Mouse (Mus musculus) ES-E14 (cell line): ENCODE results near the gene Dpm2. TPM values are rescaled to one million over a fixed set of nuclear protein-coding genes. Genes with fewer than 3 reads are reported as not detected.

ENCODE experiments used
- DNase-seq: peaks from one replicate; pipeline ENCODE4 v3.0.0-alpha.2; 2013; ENCODE audit warnings: low read depth, low spot score
- H3K27ac ChIP-seq: 2 replicates; pipeline ENCODE4 v1.5.1; 2012; ENCODE audit warnings: low read depth, mild to moderate bottlenecking, low read length, moderate library complexity, mixed read lengths; ENCODE audit not compliant: poor library complexity, insufficient read depth, severe bottlenecking
- H3K36me3 ChIP-seq: 2 replicates; pipeline ENCODE4 v1.6.1; 2012; ENCODE audit warnings: mild to moderate bottlenecking, low read length, moderate library complexity, mixed read lengths; ENCODE audit not compliant: control insufficient read depth, poor library complexity, insufficient read depth, severe bottlenecking
- H3K4me1 ChIP-seq, 2 experiments: fragments of 150-350 bp in 1 of 2; sonication (generic) in 1 of 2; 2 replicates each; pipeline ENCODE4 v1.6.1; 2012; ENCODE audit warnings: low read length in 2 of 2, mild to moderate bottlenecking in 1 of 2, mixed read lengths in 1 of 2; ENCODE audit not compliant: control insufficient read depth in 2 of 2, insufficient read depth in 2 of 2, poor library complexity in 1 of 2
- H3K4me3 ChIP-seq, 2 experiments: fragments of 150-350 bp in 1 of 2; sonication (generic) in 1 of 2; 2 replicates each; pipeline ENCODE4 v1.5.1; 2012; ENCODE audit warnings: low read length in 2 of 2, low read depth in 1 of 2, mild to moderate bottlenecking in 1 of 2, mixed read lengths in 1 of 2; ENCODE audit not compliant: insufficient read depth in 1 of 2, poor library complexity in 1 of 2, severe bottlenecking in 1 of 2
- H3K9ac ChIP-seq: 2 replicates; pipeline ENCODE4 v1.6.1; 2012; ENCODE audit warnings: low read depth, mild to moderate bottlenecking, low read length, mixed read lengths; ENCODE audit not compliant: poor library complexity, insufficient read depth, severe bottlenecking
- H3K9me3 ChIP-seq: fragments of 150-350 bp; sonication (generic); 2 replicates; pipeline ENCODE4 v1.6.1; 2012; ENCODE audit warnings: low read depth, mild to moderate bottlenecking, low read length; ENCODE audit not compliant: control insufficient read depth, insufficient read depth
- CHD2 ChIP-seq: IDR thresholded peaks from 2 replicates; pipeline ENCODE4 v1.6.1; 2014; ENCODE audit warnings: mild to moderate bottlenecking, low read depth, low read length, inconsistent platforms
- HCFC1 ChIP-seq: IDR thresholded peaks from 2 replicates; pipeline ENCODE4 v1.6.1; 2012; ENCODE audit warnings: low read length, inconsistent platforms, borderline replicate concordance; ENCODE audit not compliant: insufficient read depth
- MAFK ChIP-seq: IDR thresholded peaks from 2 replicates; pipeline ENCODE4 v1.6.1; 2014; ENCODE audit warnings: mild to moderate bottlenecking, low read depth, low read length, inconsistent platforms; ENCODE audit not compliant: insufficient read depth
- ZC3H11A ChIP-seq: IDR thresholded peaks from 2 replicates; pipeline ENCODE4 v1.6.1; 2012; ENCODE audit warnings: low read depth, mild to moderate bottlenecking, inconsistent platforms, low read length, borderline replicate concordance
- ZNF384 ChIP-seq: IDR thresholded peaks from 2 replicates; pipeline ENCODE4 v1.6.1; 2012; ENCODE audit warnings: low read depth, low read length, inconsistent platforms
- in situ Hi-C, 2 experiments: fragments of 600-800 bp; cut with MboI; formaldehyde crosslinking; loops; one replicate each; pipeline ENCODE4 v1.15.1; 2025; ENCODE audit warnings: low sequenced_read_pairs in 2 of 2, inconsistent platforms in 1 of 2; ENCODE audit not compliant: unreplicated experiment in 2 of 2
- total RNA-seq: library from RNA; depleted of rRNA; stranded (reverse); fragments of 300-350 nt; gene quantifications from 2 replicates; pipeline ENCODE4 v1.2.3, GENCODE M21; 2012

Gene Dpm2
- total RNA-seq, 1 experiment = 44.1 TPM

DNA sequence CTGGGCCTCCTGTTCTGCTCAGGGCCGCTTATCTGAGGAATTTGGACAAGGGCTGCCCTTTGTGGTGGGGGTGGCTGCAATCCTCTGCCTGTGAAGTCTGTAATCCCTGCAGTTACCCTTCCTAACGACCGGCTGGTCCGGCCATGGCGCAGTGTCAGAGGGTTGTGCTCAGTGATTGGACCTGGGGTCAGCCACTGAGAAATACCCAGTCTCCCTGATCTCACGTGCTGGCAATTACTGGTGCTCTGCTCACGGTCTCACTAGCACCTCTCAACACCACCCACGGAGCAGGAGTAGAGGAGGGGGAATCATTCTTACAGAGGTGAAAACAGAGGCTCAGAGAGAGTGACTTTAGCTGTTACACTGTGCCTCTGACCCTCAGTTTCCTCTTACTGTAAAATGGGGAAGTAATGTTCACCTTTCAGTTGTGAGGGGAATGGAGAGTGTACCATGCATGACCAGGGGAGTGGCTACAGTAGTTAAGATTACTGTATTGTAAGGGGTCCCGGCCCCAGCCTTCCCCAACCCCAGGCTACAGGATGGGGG is 33.2 kb upstream of the Dpm2 start:
- peak overlapping the region; percentile 92 to 97 for H3K4me3 ChIP-seq
- H3K9me3 ChIP-seq = no peaks in the 10 kb centered on the region
- peaks cover 2% of the 10 kb centered on the region; the same call in 1 of the 2 replicates for H3K36me3 ChIP-seq
- peak overlapping the region; percentile 42; the same call in 1 of the 2 replicates for H3K9ac ChIP-seq
- in situ Hi-C loops = no loop called here
- no peak for TF ChIP-seq CHD2
- no peak for TF ChIP-seq ZC3H11A
- TF ChIP-seq HCFC1 = no peak
- no peak for TF ChIP-seq MAFK
- no peak for TF ChIP-seq ZNF384
- DNase-seq = no peak
- H3K4me1 ChIP-seq = peaks cover 5 to 28% of the 10 kb centered on the region in 2 experiments; a peak in 2 of 4 replicates
- no peak overlapping the region for H3K27ac ChIP-seq

DNA sequence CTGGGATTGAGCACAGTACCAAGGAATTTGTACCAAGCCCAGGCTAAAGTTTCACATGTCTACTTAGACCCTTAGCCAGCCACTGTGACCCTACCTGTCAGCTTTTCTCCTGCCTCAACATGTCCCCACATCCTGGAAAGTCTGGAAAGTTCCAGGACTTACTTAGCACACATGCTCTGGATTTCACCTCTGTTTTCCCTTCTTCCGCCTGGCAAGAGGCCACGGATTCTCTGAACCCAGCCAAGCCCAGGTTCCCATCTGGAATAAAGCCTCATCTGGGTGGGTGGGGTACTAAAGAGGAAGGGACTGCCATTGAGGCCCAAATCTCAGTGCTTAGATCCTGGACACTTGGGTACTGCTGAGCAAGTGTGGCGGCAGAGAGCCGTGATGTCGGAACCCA is 32.7 kb upstream of the Dpm2 start:
- Histone ChIP-seq H3K36me3 (peaks cover 2% of the 10 kb centered on the region; the same call in 1 of the 2 replicates), H3K4me3 (0 out of 4 replicates have a peak overlapping the region, but pooled peaks have one; percentile 92 to 97), H3K4me1 (peaks cover 5 to 28% of the 10 kb centered on the region in 2 experiments; a peak in 2 of 4 replicates), H3K27ac (no peak overlapping the region), H3K9me3 (no peaks in the 10 kb centered on the region), H3K9ac (no peak overlapping the region)
- in situ Hi-C loops = no loop called here
- TF ChIP-seq HCFC1 = no peak
- no peak for TF ChIP-seq MAFK
- no peak for TF ChIP-seq CHD2
- no peak for DNase-seq

DNA sequence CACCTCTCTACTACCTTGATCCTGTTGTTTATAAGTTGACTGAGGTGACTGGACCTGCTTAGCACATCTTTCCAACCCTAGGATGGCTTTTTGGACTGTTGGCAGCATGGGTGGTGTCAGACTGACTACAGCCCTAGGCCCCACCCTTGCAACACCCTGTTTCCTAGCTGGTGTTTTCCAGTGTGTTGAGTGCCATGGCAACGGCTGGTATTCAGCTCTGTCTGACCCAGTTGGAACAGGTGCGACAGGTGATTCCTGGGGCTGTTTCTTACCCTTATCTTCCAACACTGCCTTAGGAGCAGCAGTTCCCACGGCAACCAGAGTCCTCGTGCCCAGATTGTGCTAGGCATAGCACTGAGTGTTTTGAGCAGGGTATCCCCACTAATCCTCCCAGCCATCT is 32.2 kb upstream of the Dpm2 start:
- Histone ChIP-seq H3K27ac (no peak overlapping the region), H3K36me3 (peaks cover 2% of the 10 kb centered on the region; the same call in 1 of the 2 replicates), H3K4me3 (no peak overlapping the region), H3K4me1 (peaks cover 5 to 28% of the 10 kb centered on the region in 2 experiments; a peak in 2 of 4 replicates), H3K9me3 (no peaks in the 10 kb centered on the region), H3K9ac (no peak overlapping the region)
- TF ChIP-seq HCFC1 = no peak
- no peak for TF ChIP-seq ZC3H11A
- TF ChIP-seq MAFK = no peak
- TF ChIP-seq ZNF384 = no peak
- TF ChIP-seq CHD2 = no peak
- in situ Hi-C loops = no loop called here
- no peak for DNase-seq

DNA sequence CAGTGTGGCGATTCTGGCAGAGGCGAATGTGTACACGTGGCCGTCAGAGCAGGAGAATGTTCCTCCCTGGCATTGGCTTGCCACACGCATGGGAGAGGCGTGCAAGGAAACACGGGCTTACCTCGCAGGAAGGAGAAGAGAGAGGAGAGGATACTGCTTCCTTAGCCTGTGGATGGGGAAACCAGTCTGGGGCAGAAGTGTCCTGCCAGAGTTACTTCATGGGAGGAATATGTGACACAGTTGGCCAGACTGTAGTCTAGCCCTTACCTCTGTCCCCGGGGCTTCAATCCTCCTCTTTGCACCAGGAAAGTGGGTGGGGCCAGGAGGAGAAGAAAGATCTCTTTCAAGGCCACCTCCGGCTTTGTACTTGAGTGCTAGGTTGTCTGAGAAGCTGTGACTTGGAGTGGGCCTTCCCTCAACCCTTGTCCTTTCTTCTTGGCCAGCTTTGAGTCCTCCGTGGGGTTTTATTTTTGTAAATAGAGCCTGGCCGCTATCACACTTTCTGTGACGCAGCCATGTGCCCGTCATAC is 31.1 kb upstream of the Dpm2 start:
- no peak overlapping the region for H3K9ac ChIP-seq
- peaks cover 2% of the 10 kb centered on the region; the same call in 1 of the 2 replicates for H3K36me3 ChIP-seq
- H3K4me1 ChIP-seq = peaks cover 5 to 28% of the 10 kb centered on the region in 2 experiments; a peak in 2 of 4 replicates
- in situ Hi-C loops = no loop called here
- no peak for DNase-seq
- no peak overlapping the region for H3K27ac ChIP-seq
- H3K9me3 ChIP-seq = no peaks in the 10 kb centered on the region
- TF ChIP-seq MAFK (no peak), ZNF384 (no peak), ZC3H11A (no peak), CHD2 (no peak), HCFC1 (no peak)
- peak overlapping the region in 1 of 2 experiments; percentile 2; a peak in 1 of 4 replicates for H3K4me3 ChIP-seq
